Mouse (Mus musculus) hindbrain, embryonic 14.5 days (tissue): ENCODE data around the gene Gpc3. TPM values are rescaled to one million over a fixed set of nuclear protein-coding genes. Genes with fewer than 3 reads are reported as not detected.

Experiments used
- ATAC-seq: fragments of 200-750 bp; cut with Nextera tagmentation; 2 replicates; pipeline ENCODE4 v1.8.0; 2017; ENCODE audit warnings: moderate number of reproducible peaks, mild to moderate bottlenecking, moderate TSS enrichment, moderate library complexity; ENCODE audit not compliant: low FRiP score
- DNase-seq: peaks from one replicate; pipeline ENCODE4 v3.0.0-alpha.2; 2015; ENCODE audit warnings: low spot score
- H3K27ac ChIP-seq: fragments of 300-500 bp; sonication (generic); 2 replicates; pipeline ENCODE4 v1.5.1; 2014; ENCODE audit warnings: mild to moderate bottlenecking, moderate library complexity
- H3K27me3 ChIP-seq: fragments of 300-500 bp; sonication (generic); 2 replicates; pipeline ENCODE4 v1.6.1; 2014; ENCODE audit warnings: mild to moderate bottlenecking, low read length, mixed read lengths; ENCODE audit not compliant: control insufficient read depth, insufficient read depth
- H3K36me3 ChIP-seq: fragments of 300-500 bp; sonication (generic); replicated peaks from 2 replicates; pipeline ENCODE4 v1.6.1; 2014; ENCODE audit not compliant: control insufficient read depth, insufficient read depth
- H3K4me1 ChIP-seq: fragments of 300-500 bp; sonication (generic); replicated peaks from 2 replicates; pipeline ENCODE4 v1.6.1; 2014; ENCODE audit warnings: antibody characterized with exemption, low read length, mixed read lengths; ENCODE audit not compliant: control insufficient read depth, insufficient read depth
- H3K4me2 ChIP-seq: fragments of 300-500 bp; sonication (generic); replicated peaks from 2 replicates; pipeline ENCODE4 v1.6.1; 2014; ENCODE audit warnings: mild to moderate bottlenecking, moderate library complexity
- H3K4me3 ChIP-seq: fragments of 300-500 bp; sonication (generic); replicated peaks from 2 replicates; pipeline ENCODE4 v1.5.1; 2014; ENCODE audit warnings: mild to moderate bottlenecking, low read length
- H3K9ac ChIP-seq: fragments of 300-500 bp; sonication (generic); 2 replicates; pipeline ENCODE4 v1.6.1; 2014
- H3K9me3 ChIP-seq: fragments of 300-500 bp; sonication (generic); 2 replicates; pipeline ENCODE4 v1.6.1; 2016; ENCODE audit warnings: low read length; ENCODE audit not compliant: control insufficient read depth
- WGBS: fragments of 180-500 bp; shearing (Covaris S2); extraction: QIAGEN DNeasy Blood & Tissue Kit; methylation state at CpG from one replicate; pipeline ENCODE4 v1.1.7; 2014; 5-methylcytosine and 5-hydroxymethylcytosine counted together
- polyA plus RNA-seq: library from polyadenylated mRNA; unstranded; fragments of >200 nt; fragmentation: Nextera tagmentation; extraction: Ambion mirVana; gene quantifications from 2 replicates; pipeline ENCODE4 v1.2.1, GENCODE M21; 2014

The Gpc3 gene
- polyA plus RNA-seq, 1 experiment from 2014 or later, result 122 TPM

GRCm38 (mm10) chrX:52449177-52449576 lies 164.6 kb downstream of the Gpc3 start:
- no peaks in the 10 kb centered on the region for H3K36me3 ChIP-seq
- no peak overlapping the region for H3K9ac ChIP-seq
- WGBS, result 64% methylated on average over 2 of the region's 2 CpGs
- no peak overlapping the region for H3K27ac ChIP-seq
- H3K4me1 ChIP-seq, result no peaks in the 10 kb centered on the region
- ATAC-seq (no peak), DNase-seq (no peak)
- H3K27me3 ChIP-seq, result no peaks in the 10 kb centered on the region; the same call in 1 of the 2 replicates
- H3K9me3 ChIP-seq, result no peaks in the 10 kb centered on the region
- no peak overlapping the region for H3K4me2 ChIP-seq
- H3K4me3 ChIP-seq, result no peak overlapping the region

GRCm38 (mm10) chrX:52448496-52448895 lies 165.3 kb downstream of the Gpc3 start:
- no peak overlapping the region for H3K4me2 ChIP-seq
- no peak overlapping the region for H3K27ac ChIP-seq
- no peak for DNase-seq
- H3K4me1 ChIP-seq, result no peaks in the 10 kb centered on the region
- H3K4me3 ChIP-seq, result no peak overlapping the region
- 33% methylated on average over 3 of the region's 3 CpGs for WGBS
- no peak for ATAC-seq
- H3K27me3 ChIP-seq, result no peaks in the 10 kb centered on the region; the same call in 1 of the 2 replicates
- H3K9ac ChIP-seq, result no peak overlapping the region
- H3K9me3 ChIP-seq, result no peaks in the 10 kb centered on the region
- H3K36me3 ChIP-seq, result no peaks in the 10 kb centered on the region

GRCm38 (mm10) chrX:52446530-52446929 lies 167.2 kb downstream of the Gpc3 start:
- H3K4me2 ChIP-seq, result no peak overlapping the region
- no peak overlapping the region for H3K4me3 ChIP-seq
- H3K9ac ChIP-seq, result no peak overlapping the region
- no peaks in the 10 kb centered on the region for H3K36me3 ChIP-seq
- no peaks in the 10 kb centered on the region for H3K4me1 ChIP-seq
- no peaks in the 10 kb centered on the region; the same call in 1 of the 2 replicates for H3K27me3 ChIP-seq
- WGBS, result 75% methylated on average over 3 of the region's 3 CpGs
- H3K27ac ChIP-seq, result no peak overlapping the region
- ATAC-seq (no peak), DNase-seq (no peak)
- no peaks in the 10 kb centered on the region for H3K9me3 ChIP-seq

GRCm38 (mm10) chrX:52444977-52445376 lies 168.8 kb downstream of the Gpc3 start:
- WGBS, result 80% methylated on average over 2 of the region's 2 CpGs
- no peak overlapping the region for H3K4me3 ChIP-seq
- no peaks in the 10 kb centered on the region for H3K9me3 ChIP-seq
- no peak for ATAC-seq
- H3K9ac ChIP-seq, result no peak overlapping the region
- no peaks in the 10 kb centered on the region; the same call in 1 of the 2 replicates for H3K27me3 ChIP-seq
- H3K27ac ChIP-seq, result no peak overlapping the region
- H3K36me3 ChIP-seq, result no peaks in the 10 kb centered on the region
- H3K4me1 ChIP-seq, result no peaks in the 10 kb centered on the region
- no peak overlapping the region for H3K4me2 ChIP-seq
- no peak for DNase-seq

- H3K36me3 ChIP-seq, result no peaks in the 10 kb centered on the region
- H3K9me3 ChIP-seq, result no peaks in the 10 kb centered on the region
- DNase-seq (no peak), ATAC-seq (no peak)
- no peak overlapping the region for H3K9ac ChIP-seq
- whole genome bisulfite sequencing, result 61% methylated on average over 3 of the region's 3 CpGs
- no peak overlapping the region for H3K4me2 ChIP-seq
- H3K27ac ChIP-seq, result no peak overlapping the region
- H3K27me3 ChIP-seq, result no peaks in the 10 kb centered on the region
- no peaks in the 10 kb centered on the region for H3K4me1 ChIP-seq
- H3K4me3 ChIP-seq, result no peak overlapping the region
Measured at GRCm38 (mm10) chrX:52441798-52442197, 172.0 kb downstream of the Gpc3 start.

GRCm38 (mm10) chrX:52439421-52439820 lies 174.3 kb downstream of the Gpc3 start:
- no peak overlapping the region for H3K4me2 ChIP-seq
- no peaks in the 10 kb centered on the region for H3K36me3 ChIP-seq
- H3K9ac ChIP-seq, result no peak overlapping the region
- no peak for ATAC-seq
- H3K27me3 ChIP-seq, result no peaks in the 10 kb centered on the region
- no peak overlapping the region for H3K4me3 ChIP-seq
- no peak overlapping the region for H3K27ac ChIP-seq
- WGBS, result 63% methylated on average over 5 of the region's 5 CpGs
- no peaks in the 10 kb centered on the region for H3K4me1 ChIP-seq
- H3K9me3 ChIP-seq, result no peaks in the 10 kb centered on the region
- no peak for DNase-seq

- no peak overlapping the region for H3K27ac ChIP-seq
- 72% methylated on average over 5 of the region's 5 CpGs for WGBS
Measured at GRCm38 (mm10) chrX:52425605-52426004, 188.1 kb downstream of the Gpc3 start.

GRCm38 (mm10) chrX:52419850-52420249 lies 193.9 kb downstream of the Gpc3 start:
- DNase-seq (no peak), ATAC-seq (no peak)
- H3K9ac ChIP-seq, result no peak overlapping the region
- no peak overlapping the region for H3K4me3 ChIP-seq
- no peaks in the 10 kb centered on the region for H3K36me3 ChIP-seq
- 67% methylated on average over 3 of the region's 3 CpGs for WGBS
- no peak overlapping the region for H3K27ac ChIP-seq
- no peaks in the 10 kb centered on the region for H3K9me3 ChIP-seq
- no peak overlapping the region for H3K4me2 ChIP-seq
- no peaks in the 10 kb centered on the region for H3K4me1 ChIP-seq
- no peaks in the 10 kb centered on the region for H3K27me3 ChIP-seq

More at GRCm38 (mm10) chrX:52425605-52426004, 188.1 kb downstream of the Gpc3 start:
- H3K4me1 ChIP-seq, result no peaks in the 10 kb centered on the region
- no peaks in the 10 kb centered on the region for H3K9me3 ChIP-seq
- ATAC-seq, result no peak
- no peaks in the 10 kb centered on the region for H3K27me3 ChIP-seq
- H3K36me3 ChIP-seq, result no peaks in the 10 kb centered on the region
- no peak for DNase-seq
- H3K9ac ChIP-seq, result no peak overlapping the region
- no peak overlapping the region for H3K4me2 ChIP-seq
- no peak overlapping the region for H3K4me3 ChIP-seq

- no peak for DNase-seq
- no peaks in the 10 kb centered on the region for H3K27me3 ChIP-seq
- 53% methylated on average over 3 of the region's 3 CpGs for WGBS
- H3K9ac ChIP-seq, result no peak overlapping the region
- no peaks in the 10 kb centered on the region for H3K9me3 ChIP-seq
- no peaks in the 10 kb centered on the region for H3K4me1 ChIP-seq
- H3K4me3 ChIP-seq, result no peak overlapping the region
- H3K36me3 ChIP-seq, result no peaks in the 10 kb centered on the region
- H3K4me2 ChIP-seq, result no peak overlapping the region
- no peak for ATAC-seq
- no peak overlapping the region for H3K27ac ChIP-seq
Measured at GRCm38 (mm10) chrX:52412936-52413335, 200.8 kb downstream of the Gpc3 start.

GRCm38 (mm10) chrX:52401188-52401587 lies 212.6 kb downstream of the Gpc3 start:
- no peak for ATAC-seq
- Histone ChIP-seq H3K27ac (no peak overlapping the region), H3K9me3 (no peaks in the 10 kb centered on the region), H3K4me3 (no peak overlapping the region), H3K27me3 (no peaks in the 10 kb centered on the region), H3K4me1 (no peaks in the 10 kb centered on the region), H3K36me3 (no peaks in the 10 kb centered on the region), H3K4me2 (no peak overlapping the region), H3K9ac (no peak overlapping the region)
- DNase-seq, result no peak
- WGBS, result 93% methylated on average over 2 of the region's 2 CpGs
